Mouse (Mus musculus) thymus, adult 2 months (tissue): ENCODE data around the gene Sema5b.

Experiments used
- CTCF ChIP-seq: fragments of 200-500 bp; IDR thresholded peaks from 2 replicates; pipeline ENCODE4 v1.5.1; 2012; ENCODE audit warnings: mild to moderate bottlenecking, control low read depth, low read length, moderate library complexity, borderline replicate concordance; ENCODE audit not compliant: control insufficient read depth, poor library complexity, insufficient read depth; ENCODE audit errors: extremely low read depth
- POLR2A ChIP-seq: fragments of 200-500 bp; IDR thresholded peaks from 2 replicates; pipeline ENCODE4 v1.6.1; 2012; ENCODE audit warnings: mild to moderate bottlenecking, low read length, control low read depth, moderate library complexity; ENCODE audit not compliant: control insufficient read depth, poor library complexity, insufficient read depth; ENCODE audit errors: extremely low read depth

GRCm38 (mm10) chr16:35630470-35631183, 89.7 kb downstream of the Sema5b start:
- TF ChIP-seq POLR2A (no peak), CTCF (no peak)
